Mouse (Mus musculus): ENCODE results near the gene Atxn2.
"Not testable (repeated sequence)": the region's sequence is repeated elsewhere in the genome, so short reads cannot be mapped to it uniquely, and the experiment has no call there.

The Atxn2 gene

DNA sequence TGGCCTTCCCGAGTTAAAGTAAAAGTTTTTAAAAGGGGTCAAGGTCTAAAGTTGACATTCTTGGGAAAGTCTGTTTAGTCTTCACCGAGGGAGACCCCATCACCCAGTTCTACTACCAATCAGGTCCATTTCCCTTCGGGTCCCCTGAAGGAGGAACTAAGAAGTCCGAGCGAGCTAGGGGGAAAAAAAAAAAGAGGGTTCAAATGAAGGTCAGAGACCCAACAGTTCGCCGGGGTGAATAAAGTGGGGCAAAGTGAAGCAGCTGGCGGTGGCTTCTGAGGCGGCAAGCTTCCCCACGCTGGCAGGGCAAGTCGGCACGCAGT, 325 bp upstream of the Atxn2 start:
- DNase-seq (ENCODE audit: low read depth, low spot score), result no peak

GRCm38 (mm10) chr5:121711928-121712231, 743 bp downstream of the Atxn2 start:
- no peak for DNase-seq (ENCODE audit: low read depth, low spot score)

GRCm38 (mm10) chr5:121712232-121712933, 1.2 kb downstream of the Atxn2 start:
- DNase-seq (ENCODE audit: low read depth, low spot score), result no peak

DNA sequence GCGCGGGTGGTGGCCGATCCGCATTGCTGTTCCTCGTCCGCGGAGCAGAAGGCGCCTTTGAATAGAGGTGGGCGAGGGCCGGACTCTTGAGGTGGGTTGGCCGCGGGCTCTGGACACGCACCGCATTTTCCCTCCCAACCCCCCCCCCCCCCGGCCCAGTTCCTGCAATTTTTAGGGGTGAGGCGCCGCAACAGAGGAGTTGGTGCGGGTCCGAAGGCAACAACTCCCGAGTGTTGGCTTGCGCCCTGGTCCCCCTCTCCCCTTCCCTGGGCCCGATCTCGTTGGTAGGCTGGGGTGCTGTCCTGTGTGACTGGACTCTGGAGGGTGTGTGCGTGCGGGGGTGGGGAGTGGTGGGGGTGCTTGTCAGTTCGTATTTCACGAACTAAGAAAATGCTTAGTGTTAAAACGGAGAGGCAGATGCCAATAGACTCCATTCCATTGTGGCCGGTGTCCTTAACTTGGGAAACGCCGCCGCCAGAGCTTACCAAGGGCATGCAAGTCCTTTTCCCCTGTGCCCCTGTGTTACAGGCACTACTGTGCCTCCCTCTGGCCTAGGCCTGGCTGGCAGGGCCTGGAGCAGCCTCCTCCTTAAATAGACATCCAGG, 1.9 kb downstream of the Atxn2 start:
- no peak for DNase-seq (ENCODE audit: low read depth, low spot score)

GRCm38 (mm10) chr5:121714331-121714730, 3.2 kb downstream of the Atxn2 start:
- DNase-seq (ENCODE audit: low read depth, low spot score), result no peak

- no peak for DNase-seq (ENCODE audit: low read depth, low spot score)
Observed at GRCm38 (mm10) chr5:121714928-121715327, 3.8 kb downstream of the Atxn2 start.

DNA sequence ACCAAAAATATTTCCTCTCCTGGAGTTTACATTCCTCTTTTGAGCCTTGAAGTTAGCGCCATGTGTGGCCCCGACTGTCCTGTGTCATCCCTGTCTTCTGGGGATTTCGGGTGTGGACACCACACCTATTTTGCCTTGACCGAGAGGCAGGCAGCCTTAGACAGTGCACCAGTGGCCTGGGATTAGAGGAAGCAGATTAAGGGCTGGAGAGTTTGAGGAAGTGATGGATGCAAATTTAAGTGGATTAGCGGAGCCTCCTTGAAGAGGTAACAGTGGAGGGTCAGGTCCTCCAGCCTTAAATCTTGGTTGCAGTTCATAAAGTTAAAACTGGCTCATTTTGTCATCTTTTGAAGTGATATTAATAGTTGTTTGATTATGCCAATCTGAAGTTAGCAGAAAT, 7.3 kb downstream of the Atxn2 start:
- peak; percentile 59 for DNase-seq (ENCODE audit: low read depth, low spot score)

- DNase-seq (ENCODE audit: low read depth, low spot score), result no peak
Observed at GRCm38 (mm10) chr5:121720888-121721585, 9.9 kb downstream of the Atxn2 start.

- DNase-seq (ENCODE audit: low read depth, low spot score), result no peak
Observed at GRCm38 (mm10) chr5:121721841-121722240, 10.7 kb downstream of the Atxn2 start.

GRCm38 (mm10) chr5:121724678-121725077, 13.5 kb downstream of the Atxn2 start:
- DNase-seq (ENCODE audit: low read depth, low spot score), result no peak

DNA sequence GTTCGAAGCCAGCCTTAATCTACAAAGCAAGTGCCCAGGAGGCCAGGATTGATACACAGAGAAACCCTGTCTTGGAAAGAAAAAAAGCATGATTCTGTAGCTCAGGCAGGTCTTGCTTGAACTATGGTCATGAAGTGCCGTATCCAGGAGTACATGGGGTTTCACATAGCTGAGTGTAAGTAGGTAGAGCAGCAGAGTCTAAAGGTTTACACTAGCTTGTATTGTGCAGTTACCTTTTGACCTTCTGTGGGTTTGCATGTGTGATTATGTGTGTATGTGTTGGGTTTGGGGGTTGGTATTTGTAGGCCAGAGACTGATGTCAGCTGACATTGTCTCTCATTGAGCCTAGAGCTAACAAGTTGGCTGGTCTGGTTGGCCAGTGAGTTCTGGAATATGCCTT, 18.9 kb downstream of the Atxn2 start:
- DNase-seq (ENCODE audit: low read depth, low spot score), result no peak

- no peak for DNase-seq (ENCODE audit: low read depth, low spot score)
Observed at GRCm38 (mm10) chr5:121736641-121737040, 25.5 kb downstream of the Atxn2 start.

DNA sequence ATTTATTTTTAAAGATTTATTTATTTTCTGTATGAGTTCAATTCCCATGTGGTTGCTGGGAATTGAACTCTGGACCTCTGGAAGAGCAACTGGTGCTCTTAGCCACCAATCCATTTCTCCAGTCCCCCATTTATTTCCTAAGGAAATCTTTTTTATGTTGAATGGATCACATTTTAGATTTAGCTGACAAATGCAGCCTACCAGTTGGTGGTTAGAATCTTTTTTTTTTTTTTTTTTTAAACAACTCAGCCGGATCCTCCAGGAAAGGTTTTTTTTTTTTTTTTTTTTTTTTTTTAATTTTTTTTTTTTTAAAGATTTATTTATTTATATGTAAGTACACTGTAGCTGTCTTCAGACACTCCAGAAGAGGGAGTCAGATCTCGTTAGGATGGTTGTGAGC, 27.0 kb downstream of the Atxn2 start:
- DNase-seq (ENCODE audit: low read depth, low spot score), result not testable (repeated sequence)

DNA sequence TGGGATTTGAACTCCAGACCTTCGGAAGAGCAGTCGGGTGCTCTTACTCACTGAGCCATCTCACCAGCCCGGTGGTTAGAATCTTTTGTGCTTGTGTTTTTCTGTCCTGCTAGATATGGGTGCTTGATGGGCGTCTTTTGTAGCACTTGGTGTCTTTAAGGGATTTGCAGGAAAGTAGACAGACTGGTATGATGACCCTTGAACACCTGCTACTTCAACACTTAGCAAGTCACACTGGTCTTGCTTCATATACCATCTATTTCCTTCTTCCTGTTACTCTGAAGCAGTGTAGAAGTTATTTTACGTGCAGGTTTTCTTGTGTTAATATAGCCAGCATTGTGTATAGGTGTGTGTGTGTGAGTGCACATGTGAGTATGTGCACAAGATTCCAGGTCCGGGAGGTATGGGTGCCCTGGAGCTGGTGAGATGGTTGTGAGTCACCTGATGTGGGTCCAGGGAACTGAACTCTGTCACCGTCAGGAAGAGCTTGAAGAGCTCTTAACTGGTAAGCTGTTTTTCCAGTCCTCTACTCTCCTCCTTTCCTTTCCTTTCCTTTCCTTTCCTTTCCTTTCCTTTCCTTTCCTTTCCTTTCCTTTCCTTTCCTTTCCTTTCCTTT, 27.5 kb downstream of the Atxn2 start:
- no peak for DNase-seq (ENCODE audit: low read depth, low spot score)

GRCm38 (mm10) chr5:121740516-121740915, 29.4 kb downstream of the Atxn2 start:
- DNase-seq (ENCODE audit: low read depth, low spot score), result no peak

- no peak for DNase-seq (ENCODE audit: low read depth, low spot score)
Observed at GRCm38 (mm10) chr5:121742915-121743314, 31.8 kb downstream of the Atxn2 start.

- DNase-seq (ENCODE audit: low read depth, low spot score), result not testable (repeated sequence)
Observed at GRCm38 (mm10) chr5:121747884-121748594, 36.9 kb downstream of the Atxn2 start.

DNA sequence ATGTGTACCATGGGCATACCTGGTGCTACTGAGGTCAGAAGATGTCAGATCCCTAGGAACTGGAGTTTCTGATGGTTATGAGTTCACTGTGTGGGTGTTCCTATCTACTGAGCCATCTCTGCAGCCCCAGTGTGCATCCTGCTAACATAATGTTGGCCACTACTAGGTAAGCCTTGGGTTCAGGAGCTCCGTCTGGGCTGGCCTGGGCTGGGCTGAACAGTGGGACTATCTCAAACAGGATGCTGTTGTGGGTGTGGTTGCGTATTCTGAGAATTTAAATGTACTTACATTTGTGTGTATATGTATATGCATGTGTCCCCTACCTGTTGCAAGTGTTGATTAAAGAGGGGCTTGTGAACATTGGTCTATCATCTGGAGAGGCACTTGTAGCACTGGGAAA, 38.5 kb downstream of the Atxn2 start:
- DNase-seq (ENCODE audit: low read depth, low spot score), result no peak

GRCm38 (mm10) chr5:121757900-121758299, 46.8 kb downstream of the Atxn2 start:
- no peak for DNase-seq (ENCODE audit: low read depth, low spot score)

DNA sequence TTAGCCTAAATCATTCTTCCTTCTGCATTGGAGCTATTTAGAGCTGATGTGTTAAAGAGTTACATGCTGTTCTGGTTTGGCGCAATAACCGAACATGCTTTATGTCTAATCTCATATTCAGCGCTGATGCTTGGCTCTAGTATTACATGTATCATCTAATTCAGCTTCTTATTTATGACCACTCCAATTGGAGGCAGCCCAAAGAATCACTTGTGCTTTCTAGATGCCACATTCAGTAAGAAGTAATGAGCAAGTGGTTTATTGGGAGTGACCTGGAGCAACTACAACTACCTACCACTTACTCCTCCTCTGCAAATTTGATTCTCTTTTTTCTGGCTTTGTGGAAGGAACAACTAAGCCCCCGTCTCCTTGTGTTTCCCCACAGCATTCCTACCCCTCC, 47.2 kb downstream of the Atxn2 start:
- no peak for DNase-seq (ENCODE audit: low read depth, low spot score)

DNA sequence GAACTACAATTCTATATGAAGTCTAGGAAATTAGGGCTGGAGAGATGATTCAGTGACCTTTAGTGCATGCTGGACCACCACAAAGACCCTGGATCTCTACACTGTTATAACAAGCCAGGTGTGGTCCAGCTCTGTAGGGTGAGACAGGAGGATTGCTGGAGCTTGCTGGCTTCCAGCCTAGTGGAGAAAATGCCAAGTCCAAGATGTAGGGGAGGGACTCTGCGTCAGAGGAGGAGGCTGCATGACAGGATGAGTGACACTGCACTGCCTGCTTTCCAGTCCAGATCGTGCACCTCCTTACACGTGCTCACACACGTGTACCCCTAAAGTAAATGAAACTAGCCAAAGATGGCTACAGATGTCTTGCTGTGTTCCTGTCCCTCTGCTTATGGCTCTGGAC, 48.8 kb downstream of the Atxn2 start:
- no peak for DNase-seq (ENCODE audit: low read depth, low spot score)

DNA sequence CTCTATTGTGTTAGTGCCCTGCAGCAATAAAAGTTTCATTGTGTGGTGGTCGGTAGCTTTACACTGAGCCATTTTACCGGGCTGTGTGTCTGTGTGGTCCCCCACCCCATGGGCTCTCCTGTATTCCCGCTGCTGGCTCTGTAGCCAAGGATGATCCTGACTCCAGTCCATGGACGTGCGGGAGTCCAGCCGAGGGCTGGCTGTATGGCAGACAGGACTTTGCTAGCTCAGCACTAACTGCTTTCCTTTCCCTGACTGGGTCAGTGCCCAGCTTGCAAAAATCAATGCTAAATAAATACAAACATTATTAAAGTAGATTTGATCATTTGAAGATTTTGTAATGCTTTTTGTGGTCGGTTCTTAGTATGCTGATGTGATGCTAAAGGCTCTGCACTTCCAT, 50.3 kb downstream of the Atxn2 start:
- no peak for DNase-seq (ENCODE audit: low read depth, low spot score)

Measured in retina, adult 2 months (tissue).